Mouse (Mus musculus): ENCODE measurements around the gene Mpig6b. TPM values are rescaled to one million over a fixed set of nuclear protein-coding genes. Genes with fewer than 3 reads are reported as not detected.

Gene Mpig6b
- polyA plus RNA-seq, 1 experiment from 2014 or later: 0.68 TPM

DNA sequence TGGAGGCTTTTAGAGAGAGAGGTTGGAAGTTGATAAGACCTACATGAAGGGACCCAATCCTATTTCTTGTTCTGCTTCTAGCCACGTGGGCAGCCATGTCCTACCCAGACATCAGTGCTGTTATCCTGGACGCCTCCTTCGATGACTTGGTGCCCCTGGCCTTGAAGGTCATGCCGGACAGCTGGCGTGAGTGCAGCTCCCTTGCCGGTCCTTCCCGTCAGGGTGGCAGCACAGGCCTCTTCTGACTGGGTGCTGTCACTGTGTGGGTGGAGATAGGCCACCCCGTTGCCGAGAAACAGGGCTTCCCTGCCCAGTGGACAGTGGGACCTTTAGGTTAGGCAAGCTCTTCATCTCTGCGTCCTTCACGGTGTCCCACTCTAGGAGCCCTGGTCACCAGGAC is 35.2 kb upstream of the Mpig6b start:
- H3K27ac ChIP-seq: no peak overlapping the region
- H3K4me2 ChIP-seq: no peak overlapping the region
- no peak for ATAC-seq (ENCODE audit: insufficient number of reproducible peaks, insufficient read depth, low FRiP score, low TSS enrichment, low read depth)
- 86% methylated on average over 11 of the region's 11 CpGs for WGBS
- H3K9ac ChIP-seq (replicated peaks): no peak overlapping the region
- no peaks in the 10 kb centered on the region for H3K9me3 ChIP-seq
- H3K4me3 ChIP-seq (replicated peaks): no peak overlapping the region
- H3K27me3 ChIP-seq: no peaks in the 10 kb centered on the region
- peaks cover 81% of the 10 kb centered on the region for H3K36me3 ChIP-seq
- peaks cover 5% of the 10 kb centered on the region; the same call in 1 of the 2 replicates for H3K4me1 ChIP-seq (replicated peaks)

DNA sequence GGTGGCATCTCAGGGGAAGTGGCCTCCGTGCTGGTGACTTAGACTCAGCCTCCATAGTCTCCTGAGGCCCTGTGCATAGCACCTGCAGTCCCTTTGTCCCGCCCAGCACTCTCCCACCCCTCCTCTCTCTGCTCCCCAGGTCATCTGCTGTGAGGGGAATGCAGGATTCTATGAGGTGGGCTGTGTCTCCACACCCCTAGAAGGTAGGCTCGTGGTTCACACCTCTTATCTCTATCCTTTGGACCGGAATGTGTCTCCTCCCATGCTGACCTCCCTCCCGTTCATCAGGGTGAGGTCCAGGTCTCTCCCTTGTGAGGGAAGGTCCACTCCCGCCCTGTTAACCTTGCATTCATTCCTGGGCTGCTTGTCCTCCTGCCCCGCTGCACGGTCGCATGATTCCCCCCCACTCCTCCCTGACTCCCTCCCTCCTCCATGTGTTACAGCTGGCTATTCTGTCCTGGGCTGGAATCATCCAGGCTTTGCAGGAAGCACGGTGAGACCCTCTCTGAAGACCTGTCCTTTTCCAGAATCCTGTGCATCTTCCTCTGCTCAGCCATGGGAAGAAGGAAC is 34.3 kb upstream of the Mpig6b start:
- H3K36me3 ChIP-seq: peaks cover 89% of the 10 kb centered on the region
- H3K4me3 ChIP-seq (replicated peaks): no peak overlapping the region
- no peaks in the 10 kb centered on the region for H3K4me1 ChIP-seq (replicated peaks)
- H3K27me3 ChIP-seq: no peaks in the 10 kb centered on the region
- ATAC-seq (ENCODE audit: insufficient number of reproducible peaks, insufficient read depth, low FRiP score, low TSS enrichment, low read depth): no peak
- WGBS: 74% methylated on average over 10 of the region's 10 CpGs
- H3K4me2 ChIP-seq: no peak overlapping the region
- no peak overlapping the region for H3K9ac ChIP-seq (replicated peaks)
- H3K9me3 ChIP-seq: no peaks in the 10 kb centered on the region
- H3K27ac ChIP-seq: no peak overlapping the region

DNA sequence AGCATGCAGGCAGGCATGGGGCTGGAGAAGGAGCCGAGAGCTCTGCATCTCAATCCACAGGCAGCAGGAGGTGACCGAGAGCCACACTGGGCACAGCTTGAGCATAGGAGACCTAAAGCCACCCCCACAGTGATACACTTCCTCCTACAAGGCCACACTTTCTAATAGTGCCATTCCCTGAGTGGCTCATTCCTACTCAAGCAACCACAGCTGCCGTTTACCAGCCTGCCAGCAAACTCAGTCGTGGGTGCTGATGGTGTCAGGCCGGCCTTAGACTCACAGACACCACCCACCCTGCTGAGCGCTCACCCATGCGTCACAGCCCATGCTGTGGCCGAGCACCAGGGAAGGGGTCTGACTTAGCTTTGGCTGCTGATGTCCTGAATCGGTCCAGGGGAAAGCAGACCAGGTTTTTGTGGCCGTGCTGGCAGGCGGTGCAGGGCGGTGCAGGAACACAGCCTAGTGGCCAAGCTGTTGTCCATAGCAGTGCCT is 31.2 kb upstream of the Mpig6b start:
- Histone ChIP-seq H3K9me3 (no peaks in the 10 kb centered on the region), H3K27ac (no peak overlapping the region), H3K4me3 (replicated peaks) (no peak overlapping the region), H3K4me1 (replicated peaks) (no peaks in the 10 kb centered on the region), H3K36me3 (peaks cover 98% of the 10 kb centered on the region), H3K9ac (replicated peaks) (no peak overlapping the region), H3K4me2 (no peak overlapping the region), H3K27me3 (no peaks in the 10 kb centered on the region)
- ATAC-seq (ENCODE audit: insufficient number of reproducible peaks, insufficient read depth, low FRiP score, low TSS enrichment, low read depth): no peak
- WGBS: 88% methylated on average over 12 of the region's 12 CpGs

DNA sequence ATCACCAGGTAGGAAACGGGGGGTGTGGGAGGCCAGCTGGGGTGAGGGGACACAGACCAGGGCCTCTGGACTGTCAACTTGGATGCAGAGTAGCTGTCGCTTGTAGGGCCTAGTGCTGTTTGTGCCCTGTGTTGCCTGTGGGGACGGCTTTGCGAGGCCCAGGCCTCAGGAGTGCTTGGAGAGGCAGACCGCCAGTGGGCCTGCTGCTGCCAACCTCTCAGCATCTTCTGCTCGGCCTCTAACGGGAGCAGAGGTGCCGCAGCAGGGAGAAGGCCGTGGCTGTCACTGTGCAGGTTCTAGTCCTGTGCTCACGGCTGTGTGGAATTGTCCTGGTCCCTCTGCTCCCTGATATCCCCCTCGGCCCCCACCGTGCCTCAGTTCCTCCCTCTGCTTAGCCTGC is 30.6 kb upstream of the Mpig6b start:
- 86% methylated on average over 12 of the region's 12 CpGs for WGBS
- H3K27ac ChIP-seq: no peak overlapping the region
- no peak overlapping the region for H3K4me2 ChIP-seq
- no peaks in the 10 kb centered on the region for H3K4me1 ChIP-seq (replicated peaks)
- no peak overlapping the region for H3K9ac ChIP-seq (replicated peaks)
- peaks cover 98% of the 10 kb centered on the region for H3K36me3 ChIP-seq
- H3K9me3 ChIP-seq: no peaks in the 10 kb centered on the region
- no peak overlapping the region for H3K4me3 ChIP-seq (replicated peaks)
- no peak for ATAC-seq (ENCODE audit: insufficient number of reproducible peaks, insufficient read depth, low FRiP score, low TSS enrichment, low read depth)
- H3K27me3 ChIP-seq: no peaks in the 10 kb centered on the region

DNA sequence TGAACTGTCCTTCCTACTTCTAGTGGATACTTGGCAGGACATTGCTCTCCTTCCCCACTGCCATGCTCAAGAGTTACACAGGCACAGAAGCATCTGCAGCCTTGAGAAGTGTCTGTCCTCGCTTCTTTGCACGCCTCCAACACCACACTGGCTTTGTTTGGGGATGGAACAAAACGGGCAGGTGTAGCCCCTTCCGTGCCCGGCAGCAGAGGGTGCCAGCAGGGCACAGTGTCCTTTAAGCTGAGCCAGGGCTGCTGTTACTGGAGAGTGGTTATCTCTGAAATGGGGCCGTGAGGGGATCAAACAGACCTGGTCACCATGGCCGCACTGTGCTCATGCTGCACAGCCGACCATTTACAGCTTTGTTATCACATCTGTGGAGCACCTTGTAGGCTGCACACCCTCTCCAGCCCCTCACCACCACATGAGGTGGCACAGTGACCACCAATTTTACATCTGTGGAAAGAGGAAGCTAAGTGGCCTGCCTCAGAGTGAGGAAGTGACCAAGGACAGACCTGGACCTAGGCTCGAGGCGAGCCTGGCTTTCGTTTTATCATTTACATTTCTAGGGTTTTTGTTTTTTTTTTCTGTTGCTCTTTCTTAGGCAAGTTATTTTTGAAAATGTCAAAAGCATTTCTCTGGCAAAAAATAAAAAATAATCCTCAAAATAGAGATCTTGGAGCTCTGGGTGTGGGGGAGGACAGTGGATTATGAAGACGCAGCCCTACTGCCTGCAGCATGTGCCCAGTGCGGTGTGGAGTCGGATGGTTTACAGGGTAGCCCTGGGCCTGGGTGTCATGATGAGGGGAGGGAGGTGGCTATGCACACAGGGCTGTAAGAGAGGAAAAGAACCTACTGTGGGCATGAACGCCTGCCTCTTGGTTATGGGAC is 28.7 kb upstream of the Mpig6b start:
- Histone ChIP-seq H3K4me2 (no peak overlapping the region), H3K36me3 (peaks cover 89% of the 10 kb centered on the region), H3K4me3 (replicated peaks) (no peak overlapping the region), H3K4me1 (replicated peaks) (peaks cover 12% of the 10 kb centered on the region), H3K9me3 (no peaks in the 10 kb centered on the region), H3K9ac (replicated peaks) (no peak overlapping the region), H3K27ac (no peak overlapping the region), H3K27me3 (no peaks in the 10 kb centered on the region)
- no peak for ATAC-seq (ENCODE audit: insufficient number of reproducible peaks, insufficient read depth, low FRiP score, low TSS enrichment, low read depth)
- 92% methylated on average over 15 of the region's 15 CpGs for WGBS

DNA sequence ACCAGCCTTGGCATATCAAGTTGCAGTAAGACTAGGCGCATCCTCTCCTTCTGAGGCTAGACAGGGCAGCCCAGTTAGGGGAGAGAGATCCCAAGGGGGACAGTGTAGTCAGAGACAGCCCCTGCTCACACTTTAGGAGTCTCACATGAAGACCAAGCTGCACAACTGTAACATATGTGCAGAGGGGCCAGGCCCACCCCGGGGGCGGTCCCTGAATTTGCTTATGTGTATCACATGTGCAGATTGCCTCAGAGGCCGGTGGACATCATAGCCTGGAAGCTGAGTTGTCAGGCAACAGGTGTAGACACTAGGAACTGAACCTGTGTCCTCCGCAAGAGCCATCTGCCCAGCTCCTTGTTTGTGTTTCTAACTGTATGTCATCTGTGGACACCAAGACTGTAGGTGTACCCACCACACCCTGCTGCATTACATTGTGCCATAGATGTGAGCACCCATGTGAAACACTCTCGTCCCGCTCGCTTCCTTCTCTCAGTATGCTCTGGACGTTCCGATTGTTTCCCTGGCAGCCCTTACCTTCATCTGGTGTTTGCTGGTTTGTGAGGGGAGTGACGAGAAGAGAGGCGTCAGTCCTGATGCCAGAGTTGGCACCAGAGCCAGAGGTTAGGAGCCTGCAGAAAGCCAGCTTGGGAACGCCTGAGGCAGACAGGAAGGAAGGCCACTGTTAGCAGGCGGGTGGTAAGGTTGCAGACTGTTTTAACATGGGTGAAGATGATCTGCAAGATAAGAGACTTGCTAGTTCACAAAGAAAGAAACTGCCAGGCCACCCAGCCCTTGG is 26.6 kb upstream of the Mpig6b start:
- H3K27me3 ChIP-seq: no peaks in the 10 kb centered on the region
- peaks cover 12% of the 10 kb centered on the region for H3K4me1 ChIP-seq (replicated peaks)
- ATAC-seq (ENCODE audit: insufficient number of reproducible peaks, insufficient read depth, low FRiP score, low TSS enrichment, low read depth): no peak
- H3K36me3 ChIP-seq: peaks cover 68% of the 10 kb centered on the region
- no peak overlapping the region for H3K27ac ChIP-seq
- no peak overlapping the region for H3K4me2 ChIP-seq
- H3K4me3 ChIP-seq (replicated peaks): no peak overlapping the region
- no peaks in the 10 kb centered on the region for H3K9me3 ChIP-seq
- 86% methylated on average over 14 of the region's 14 CpGs for WGBS
- no peak overlapping the region for H3K9ac ChIP-seq (replicated peaks)

DNA sequence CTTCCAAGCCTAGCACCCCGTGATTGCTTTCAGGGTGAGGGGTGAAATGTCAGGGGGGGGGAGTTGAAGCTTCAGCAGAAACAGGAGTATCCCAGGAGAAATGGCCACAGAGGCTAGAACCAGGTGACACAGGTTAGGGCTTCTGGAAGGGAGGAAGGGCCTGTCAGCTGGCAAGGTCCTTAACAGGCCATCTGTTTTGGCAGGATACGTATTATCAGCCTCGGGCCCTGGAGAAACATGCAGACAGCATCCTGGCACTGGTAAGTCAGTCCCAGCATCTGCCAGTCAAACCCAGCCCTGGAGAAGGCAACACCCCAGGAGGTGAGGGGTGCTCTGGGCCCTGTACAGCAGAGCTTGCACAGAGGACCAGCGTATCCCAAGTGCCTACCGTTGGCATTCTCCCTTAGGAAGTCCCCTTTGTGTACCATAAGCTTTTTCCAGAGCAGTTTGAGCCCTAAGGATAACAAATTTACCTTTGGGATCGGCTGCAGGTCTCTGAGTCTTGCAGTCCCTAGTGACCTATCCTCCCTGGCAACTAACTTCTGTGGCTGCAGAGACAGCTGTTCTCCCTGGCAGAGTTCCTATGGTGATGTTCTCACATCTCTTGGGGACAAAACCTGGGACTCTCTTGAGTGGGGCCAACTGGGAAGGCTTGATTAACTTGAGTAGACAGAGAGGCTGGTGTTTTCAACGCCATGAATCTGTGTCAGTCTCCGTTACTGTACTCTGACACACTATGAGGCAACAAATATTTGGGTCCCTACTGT is 24.4 kb upstream of the Mpig6b start:
- Histone ChIP-seq H3K4me3 (replicated peaks) (peak overlapping the region; percentile 58), H3K4me1 (replicated peaks) (peaks cover 12% of the 10 kb centered on the region), H3K27ac (0 out of 2 replicates have a peak overlapping the region, but pooled peaks have one; percentile 2), H3K9ac (replicated peaks) (peak overlapping the region; percentile 75), H3K4me2 (peak overlapping the region; percentile 65), H3K36me3 (peaks cover 46% of the 10 kb centered on the region), H3K27me3 (no peaks in the 10 kb centered on the region), H3K9me3 (no peaks in the 10 kb centered on the region)
- no peak for ATAC-seq (ENCODE audit: insufficient number of reproducible peaks, insufficient read depth, low FRiP score, low TSS enrichment, low read depth)
- 67% methylated on average over 8 of the region's 8 CpGs for WGBS

DNA sequence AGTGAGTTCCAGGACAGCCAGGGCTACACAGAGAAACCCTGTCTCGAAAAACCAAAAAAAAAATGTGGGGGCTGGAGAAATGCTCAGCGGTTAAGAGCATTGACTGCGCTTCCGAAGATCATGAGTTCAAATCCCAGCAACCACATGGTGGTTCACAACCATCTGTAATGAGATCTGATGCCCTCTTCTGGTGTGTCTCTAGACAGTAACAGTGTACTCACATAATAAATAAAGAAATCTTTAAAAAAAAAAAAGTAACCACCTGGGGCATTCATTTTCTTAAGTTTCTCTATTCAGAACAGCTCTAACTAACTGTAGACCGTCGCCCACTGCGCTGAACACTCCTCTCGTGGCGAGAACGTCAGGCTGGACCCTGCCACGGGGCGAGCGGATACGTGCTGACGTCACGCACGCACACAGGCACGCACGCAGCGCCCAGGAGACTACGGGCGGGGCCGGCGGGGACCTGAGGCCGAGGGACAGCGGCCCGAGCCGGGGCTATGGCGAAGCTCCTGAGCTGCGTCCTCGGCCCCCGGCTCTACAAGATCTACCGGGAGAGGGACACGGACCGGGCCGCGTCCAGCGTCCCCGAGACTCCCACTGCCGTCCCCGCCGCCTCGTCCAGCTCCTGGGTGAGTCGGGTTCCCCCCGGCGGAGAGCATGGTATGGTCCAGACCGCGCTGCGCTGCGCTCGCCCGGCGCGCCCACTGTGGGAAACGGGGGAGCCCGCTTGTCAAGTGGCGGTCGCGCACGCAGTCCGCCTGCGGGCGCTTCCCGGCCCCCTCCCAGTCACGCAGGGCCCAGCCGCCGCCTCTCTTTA is 23.1 kb upstream of the Mpig6b start, which contains the start of gene Abhd16a:
Gene Abhd16a (plus strand): TSS at position 439 of the 820 bp plus-strand sequence.
- 3% methylated on average over 61 of the region's 67 CpGs for WGBS
- peak; percentile 97 for ATAC-seq (ENCODE audit: insufficient number of reproducible peaks, insufficient read depth, low FRiP score, low TSS enrichment, low read depth)
- no peaks in the 10 kb centered on the region for H3K9me3 ChIP-seq

DNA sequence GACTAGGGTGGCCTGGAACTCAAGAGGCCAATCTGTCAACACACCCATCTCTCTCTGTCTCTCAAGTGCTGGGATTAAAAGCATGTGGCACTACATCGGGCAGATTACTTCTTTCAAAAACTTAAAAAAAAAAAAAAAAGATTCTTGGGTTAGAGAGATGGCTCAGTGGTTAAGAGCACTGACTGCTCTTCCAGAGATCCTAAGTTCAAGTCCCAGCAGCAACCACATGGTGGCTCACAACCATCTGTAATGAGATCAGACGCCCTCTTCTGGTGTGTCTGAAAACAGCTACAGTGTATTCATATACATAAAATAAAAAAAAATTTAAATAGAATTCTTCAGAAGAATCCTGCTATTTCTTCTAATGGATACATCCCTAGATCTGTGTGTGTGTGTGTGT is 22.2 kb upstream of the Mpig6b start:
- H3K4me3 ChIP-seq (replicated peaks): no peak overlapping the region
- no peaks in the 10 kb centered on the region for H3K27me3 ChIP-seq
- no peaks in the 10 kb centered on the region for H3K9me3 ChIP-seq
- ATAC-seq (ENCODE audit: insufficient number of reproducible peaks, insufficient read depth, low FRiP score, low TSS enrichment, low read depth): no peak
- no peak overlapping the region for H3K9ac ChIP-seq (replicated peaks)
- H3K27ac ChIP-seq: no peak overlapping the region
- peaks cover 25% of the 10 kb centered on the region for H3K36me3 ChIP-seq
- H3K4me1 ChIP-seq (replicated peaks): peaks cover 12% of the 10 kb centered on the region
- 59% methylated on average over 2 of the region's 2 CpGs for WGBS
- H3K4me2 ChIP-seq: no peak overlapping the region

More for the DNA sequence above, 23.1 kb upstream of the Mpig6b start, which contains the start of gene Abhd16a:
- H3K4me1 ChIP-seq (replicated peaks): peaks cover 12% of the 10 kb centered on the region
- H3K27me3 ChIP-seq: no peaks in the 10 kb centered on the region
- H3K36me3 ChIP-seq: peaks cover 33% of the 10 kb centered on the region
- H3K9ac ChIP-seq (replicated peaks): peak within 1 kb of the TSS; percentile 75
- peak within 1 kb of the TSS; percentile 65 for H3K4me2 ChIP-seq
- H3K4me3 ChIP-seq (replicated peaks): peak within 1 kb of the TSS; percentile 58
- H3K27ac ChIP-seq: peak within 1 kb of the TSS; percentile 93
